28 mouse cellular contexts compared by ENCODE assay signal in genomic region chr7:68770894-68771756, GRCm38 (mm10). TPM values are rescaled to one million over a fixed set of nuclear protein-coding genes. Genes with fewer than 3 reads are reported as not detected.
A peak's percentile ranks its signal among the peaks of the same experiment; 100 is the strongest.
DNase-seq lines count a peak whose midpoint lies in the region; ATAC-seq and TF ChIP-seq lines count a peak whose summit lies in the region.
"Had no signal": no experiment of that assay in that cellular context is flagged by ENCODE, and none has a peak within 500 bp of the region (broad histone marks: within the 10 kb centered on the region; RNA-seq: fewer than 3 reads in every experiment).

No protein-coding gene starts in this region.

- no peak overlapping the region for H3K4me3 ChIP-seq in kidney, adult 2 months (ENCODE audit: insufficient read depth, low read depth, low read length)
- no peak overlapping the region for H3K4me3 ChIP-seq in kidney, embryonic 14.5 days (ENCODE audit: low read length)
- no peak overlapping the region for H3K4me3 ChIP-seq in intestine, embryonic 15.5 days (replicated peaks)
- no peak overlapping the region for H3K4me3 ChIP-seq in small intestine, adult 2 months (ENCODE audit: low read depth, low read length)
- H3K4me3 ChIP-seq in forebrain, embryonic 16.5 days (replicated peaks; ENCODE audit: low read length), result no peak overlapping the region
- H3K4me3 ChIP-seq: embryonic facial prominence, embryonic 12.5 days; forebrain, embryonic 10.5 days; forebrain, embryonic 15.5 days; gastrocnemius, adult 2 months; limb, embryonic 15.5 days; midbrain, embryonic 13.5 days; neural tube, embryonic 13.5 days had no signal

- H3K27ac ChIP-seq in kidney, adult 2 months (ENCODE audit: insufficient read depth, low read depth, low read length), result peak overlapping the region; percentile 72; the same call in 1 of the 2 replicates
- no peak overlapping the region for H3K27ac ChIP-seq in kidney, embryonic 14.5 days (ENCODE audit: low read depth, low read length)
- H3K27ac ChIP-seq in intestine, embryonic 15.5 days, result peak overlapping the region; percentile 61
- H3K27ac ChIP-seq in small intestine, adult 2 months (ENCODE audit: insufficient read depth, low read depth, low read length), result peak overlapping the region; percentile 92
- no peak overlapping the region for H3K27ac ChIP-seq in forebrain, embryonic 16.5 days (ENCODE audit: low read length)
- H3K27ac ChIP-seq: embryonic facial prominence, embryonic 12.5 days; forebrain, embryonic 10.5 days; forebrain, embryonic 15.5 days; gastrocnemius, adult 2 months; kidney, postnatal 0 days; limb, embryonic 15.5 days; macrophage; midbrain, embryonic 13.5 days; neural tube, embryonic 13.5 days had no signal

- no peak for ATAC-seq in kidney, embryonic 14.5 days (ENCODE audit: low FRiP score, low TSS enrichment)
- peak; percentile 93 for ATAC-seq in intestine, embryonic 15.5 days
- ATAC-seq in forebrain, embryonic 16.5 days, result no peak
- ATAC-seq: CD4-positive, CD25-positive, alpha-beta regulatory T cell, adult 4 months; forebrain, embryonic 15.5 days; hindbrain, embryonic 16.5 days; lung, postnatal 0 days; midbrain, embryonic 13.5 days had no signal

- no peak for TF ChIP-seq POLR2A in kidney, adult 2 months (IDR thresholded peaks at IDR 0.05; ENCODE audit: low read depth, low read length)
- no peak for TF ChIP-seq POLR2A in small intestine, adult 2 months (IDR thresholded peaks at IDR 0.05; ENCODE audit: low read depth, low read length)

- H3K4me2 ChIP-seq in kidney, embryonic 14.5 days (replicated peaks; ENCODE audit: low read depth, low read length), result no peak overlapping the region
- H3K4me2 ChIP-seq in intestine, embryonic 15.5 days (replicated peaks), result no peak overlapping the region
- no peak overlapping the region for H3K4me2 ChIP-seq in forebrain, embryonic 16.5 days (ENCODE audit: low read length)
- H3K4me2 ChIP-seq: embryonic facial prominence, embryonic 12.5 days; forebrain, embryonic 15.5 days; limb, embryonic 15.5 days; midbrain, embryonic 13.5 days; neural tube, embryonic 13.5 days had no signal

- DNase-seq in kidney, adult 2 months, result peak; percentile 83
- DNase-seq in kidney, adult 9 months, result peak; percentile 71
- DNase-seq in thymus, postnatal 14 days, result no peak
- DNase-seq in layer of hippocampus, adult 18-20 months (ENCODE audit: low spot score in 2 of 2), result no peak
- DNase-seq: adrenal gland, postnatal 14 days; cerebellum, adult 11 months; cerebellum, adult 9-10 months; embryo, embryonic 11 days; gastrocnemius, adult 2 months; gastrocnemius, postnatal 36 days; heart, postnatal 14 days; left cerebral cortex, postnatal 4 days; thymus, postnatal 25 days had no signal

- H3K27me3 ChIP-seq in kidney, adult 2 months (replicated peaks; ENCODE audit: control insufficient read depth, insufficient read depth, low read length), result no peaks in the 10 kb centered on the region
- H3K27me3 ChIP-seq in kidney, embryonic 14.5 days (ENCODE audit: control insufficient read depth, insufficient read depth, low read length), result no peaks in the 10 kb centered on the region
- no peaks in the 10 kb centered on the region for H3K27me3 ChIP-seq in intestine, embryonic 15.5 days (replicated peaks)
- H3K27me3 ChIP-seq in small intestine, adult 2 months (ENCODE audit: control insufficient read depth, insufficient read depth, low read length), result no peaks in the 10 kb centered on the region
- H3K27me3 ChIP-seq in forebrain, embryonic 16.5 days (replicated peaks; ENCODE audit: control insufficient read depth, insufficient read depth, low read length), result no peaks in the 10 kb centered on the region
- H3K27me3 ChIP-seq: embryonic facial prominence, embryonic 12.5 days; forebrain, embryonic 15.5 days; limb, embryonic 15.5 days; midbrain, embryonic 13.5 days; neural tube, embryonic 13.5 days had no signal

- H3K9me3 ChIP-seq in kidney, embryonic 14.5 days (ENCODE audit: control insufficient read depth, low read length), result no peaks in the 10 kb centered on the region
- no peaks in the 10 kb centered on the region for H3K9me3 ChIP-seq in intestine, embryonic 15.5 days
- no peaks in the 10 kb centered on the region for H3K9me3 ChIP-seq in forebrain, embryonic 16.5 days (ENCODE audit: control insufficient read depth, low read length)
- H3K9me3 ChIP-seq: embryonic facial prominence, embryonic 12.5 days; forebrain, embryonic 10.5 days; forebrain, embryonic 15.5 days; limb, embryonic 15.5 days; midbrain, embryonic 13.5 days; neural tube, embryonic 13.5 days had no signal

- H3K36me3 ChIP-seq in kidney, adult 2 months (ENCODE audit: control insufficient read depth, insufficient read depth, low read length), result no peaks in the 10 kb centered on the region
- no peaks in the 10 kb centered on the region for H3K36me3 ChIP-seq in kidney, embryonic 14.5 days (ENCODE audit: control insufficient read depth, insufficient read depth, low read length)
- H3K36me3 ChIP-seq in intestine, embryonic 15.5 days, result no peaks in the 10 kb centered on the region
- no peaks in the 10 kb centered on the region for H3K36me3 ChIP-seq in small intestine, adult 2 months (ENCODE audit: control insufficient read depth, insufficient read depth, low read length)
- no peaks in the 10 kb centered on the region for H3K36me3 ChIP-seq in forebrain, embryonic 16.5 days (ENCODE audit: control insufficient read depth, insufficient read depth)
- H3K36me3 ChIP-seq: embryonic facial prominence, embryonic 12.5 days; forebrain, embryonic 10.5 days; forebrain, embryonic 15.5 days; limb, embryonic 15.5 days; midbrain, embryonic 13.5 days; neural tube, embryonic 13.5 days had no signal

- 53% methylated on average over 7 of the region's 7 CpGs for WGBS in kidney, adult 2 months
- 76% methylated on average over 7 of the region's 7 CpGs for WGBS in kidney, embryonic 14.5 days
- 45% methylated on average over 7 of the region's 7 CpGs for WGBS in intestine, embryonic 15.5 days
- WGBS in small intestine, adult 2 months, result 22% methylated on average over 7 of the region's 7 CpGs
- WGBS in forebrain, embryonic 16.5 days, result 75% methylated on average over 7 of the region's 7 CpGs

- no peak for TF ChIP-seq CTCF in kidney, adult 2 months (conservative IDR thresholded peaks at IDR 0.05; ENCODE audit: insufficient read depth, insufficient read length, low read depth, low read length)
- no peak for TF ChIP-seq CTCF in small intestine, adult 2 months (IDR thresholded peaks at IDR 0.05; ENCODE audit: extremely low read depth, insufficient read length, insufficient replicate concordance, low read depth, low read length)

- H3K4me1 ChIP-seq in kidney, adult 2 months (ENCODE audit: control insufficient read depth, insufficient read depth, low read length), result no peaks in the 10 kb centered on the region; the same call in 1 of the 2 replicates
- H3K4me1 ChIP-seq in kidney, embryonic 14.5 days (ENCODE audit: control insufficient read depth, insufficient read depth, low read length), result no peaks in the 10 kb centered on the region
- no peaks in the 10 kb centered on the region for H3K4me1 ChIP-seq in intestine, embryonic 15.5 days (replicated peaks)
- peaks cover 15% of the 10 kb centered on the region; the same call in 1 of the 2 replicates for H3K4me1 ChIP-seq in small intestine, adult 2 months (ENCODE audit: control insufficient read depth, insufficient read depth, insufficient read length, low read length)
- H3K4me1 ChIP-seq in forebrain, embryonic 16.5 days (replicated peaks; ENCODE audit: control insufficient read depth, insufficient read depth, low read length), result no peaks in the 10 kb centered on the region
- H3K4me1 ChIP-seq: embryonic facial prominence, embryonic 12.5 days; forebrain, embryonic 10.5 days; forebrain, embryonic 15.5 days; limb, embryonic 15.5 days; midbrain, embryonic 13.5 days; neural tube, embryonic 13.5 days had no signal

- H3K9ac ChIP-seq in kidney, embryonic 14.5 days (ENCODE audit: low read depth, low read length), result no peak overlapping the region
- H3K9ac ChIP-seq in intestine, embryonic 15.5 days, result no peak overlapping the region
- no peak overlapping the region for H3K9ac ChIP-seq in forebrain, embryonic 16.5 days (replicated peaks; ENCODE audit: low read depth, low read length)
- H3K9ac ChIP-seq: embryonic facial prominence, embryonic 12.5 days; forebrain, embryonic 15.5 days; limb, embryonic 15.5 days; midbrain, embryonic 13.5 days; neural tube, embryonic 13.5 days had no signal

RNA-seq across cellular contexts. Expression of gene Arrdc4, which starts 22.1 kb away (rescaled TPM):
- 4.5 and 6.8 TPM in 2 replicates for polyA plus RNA-seq in kidney, adult 2 months (2012; rRNA removed)
- polyA plus RNA-seq in kidney, embryonic 14.5 days (2014; fragmentation: Nextera tagmentation; extraction: Ambion mirVana), result 22.2 and 35.2 TPM in 2 replicates
- 28.2 and 29.6 TPM in 2 replicates for polyA plus RNA-seq in intestine, embryonic 15.5 days (2015; fragmentation: Nextera tagmentation; extraction: Ambion mirVana)
- 13.3 and 21.3 TPM in 2 replicates for polyA plus RNA-seq in small intestine, adult 2 months (2012; rRNA removed)
- 32.3 TPM in 2 replicates for polyA plus RNA-seq in forebrain, embryonic 16.5 days (2015; fragmentation: Nextera tagmentation; extraction: Ambion mirVana)
- 10 to 100 TPM; 11.1 to 14.1 TPM for total RNA-seq in layer of hippocampus, adult 18-20 months (2021)

Comparison
In these comparisons a context has a peak if more than half of its experiments do, and no peak if none do; other contexts are left out.
1. H3K27ac ChIP-seq: peak in kidney, adult 2 months (single experiment), intestine, embryonic 15.5 days (single experiment) and small intestine, adult 2 months (single experiment); none in kidney, embryonic 14.5 days (single experiment) and forebrain, embryonic 16.5 days (single experiment).
2. DNase-seq: peak in kidney, adult 2 months (single experiment) and kidney, adult 9 months (single experiment); none in thymus, postnatal 14 days (single experiment) and layer of hippocampus, adult 18-20 months (0 of 2).